In genomic region chr19:4915924-4916603, GRCm38 (mm10) we compare ENCODE assay signal across 15 mouse cellular contexts. TPM values are rescaled to one million over a fixed set of nuclear protein-coding genes. Genes with fewer than 3 reads are reported as not detected.
"Had no signal": no experiment of that assay in that cellular context is flagged by ENCODE, and none has a peak within 500 bp of the region (broad histone marks: within the 10 kb centered on the region; RNA-seq: fewer than 3 reads in every experiment).

No protein-coding gene starts in this region.

- DNase-seq: kidney, adult 9 months; kidney, postnatal 14 days; kidney, postnatal 4 days; layer of hippocampus, postnatal 36 days; liver, embryonic 13.5 days; lung, adult 2 months; lung, postnatal 14 days; lung, postnatal 4 days; midbrain, embryonic 14.5 days; right cerebral cortex, adult 18-20 months; right cerebral cortex, postnatal 25 days; spleen, adult 18-20 months; thymus, postnatal 25 days had no signal

RNA-seq across cellular contexts. Expression of gene Peli3, which starts 26.9 kb away (rescaled TPM):
- total RNA-seq: megakaryocyte progenitor cell, adult 5-6 weeks had no signal

RNA-seq across cellular contexts. Expression of gene Actn3, which starts 38.4 kb away (rescaled TPM):
- polyA plus RNA-seq: liver, adult 2 months had no signal
